Mouse (Mus musculus) spleen, adult 2 months (tissue): ENCODE data around the gene Lgmn. TPM values are rescaled to one million over a fixed set of nuclear protein-coding genes. Genes with fewer than 3 reads are reported as not detected.

Experiments used
- DNase-seq, 2 experiments: peaks; one replicate each; pipeline versions ENCODE4 v3.0.0 to v3.0.0-alpha.2; 2012 to 2021; ENCODE audit warnings: low spot score in 2 of 2, low read depth in 1 of 2
- H3K27ac ChIP-seq: fragments of 200-500 bp; 2 replicates; pipeline ENCODE4 v1.5.1; 2012; ENCODE audit warnings: low read length, inconsistent platforms; ENCODE audit not compliant: insufficient read depth
- H3K27me3 ChIP-seq: fragments of 200-500 bp; 2 replicates; pipeline ENCODE4 v1.6.1; 2012; ENCODE audit warnings: mild to moderate bottlenecking, moderate library complexity, low read length, inconsistent platforms; ENCODE audit not compliant: control insufficient read depth, insufficient read depth
- H3K36me3 ChIP-seq: fragments of 200-500 bp; 2 replicates; pipeline ENCODE4 v1.6.1; 2012; ENCODE audit warnings: mild to moderate bottlenecking, low read length, inconsistent platforms; ENCODE audit not compliant: control insufficient read depth, insufficient read depth
- H3K4me1 ChIP-seq: fragments of 200-500 bp; 2 replicates; pipeline ENCODE4 v1.6.1; 2011; ENCODE audit warnings: inconsistent platforms; ENCODE audit not compliant: control insufficient read depth, insufficient read depth, insufficient read length
- H3K4me3 ChIP-seq: fragments of 200-500 bp; 2 replicates; pipeline ENCODE4 v1.5.1; 2011; ENCODE audit warnings: mild to moderate bottlenecking, inconsistent platforms; ENCODE audit not compliant: insufficient read depth, insufficient read length; ENCODE audit errors: extremely low read depth
- CTCF ChIP-seq: fragments of 200-500 bp; IDR thresholded peaks from 2 replicates; pipeline ENCODE4 v1.5.1; 2011; ENCODE audit warnings: mild to moderate bottlenecking, inconsistent platforms; ENCODE audit not compliant: insufficient read depth, insufficient read length, insufficient replicate concordance; ENCODE audit errors: extremely low read depth
- POLR2A ChIP-seq: fragments of 200-500 bp; IDR thresholded peaks from 2 replicates; pipeline ENCODE4 v1.6.1; 2011; ENCODE audit warnings: low read depth, low read length, inconsistent platforms
- WGBS: fragments of 180-500 bp; shearing (Covaris S2); methylation state at CpG from one replicate; pipeline ENCODE4 v1.1.7; 2018; 5-methylcytosine and 5-hydroxymethylcytosine counted together
- polyA plus RNA-seq: library from polyadenylated mRNA; depleted of rRNA; stranded (reverse); fragments of >200 nt; gene quantifications from 2 replicates; pipeline ENCODE4 v1.2.3, GENCODE M21; 2012

Lgmn gene
- polyA plus RNA-seq, 1 experiment, result 111 TPM

DNA sequence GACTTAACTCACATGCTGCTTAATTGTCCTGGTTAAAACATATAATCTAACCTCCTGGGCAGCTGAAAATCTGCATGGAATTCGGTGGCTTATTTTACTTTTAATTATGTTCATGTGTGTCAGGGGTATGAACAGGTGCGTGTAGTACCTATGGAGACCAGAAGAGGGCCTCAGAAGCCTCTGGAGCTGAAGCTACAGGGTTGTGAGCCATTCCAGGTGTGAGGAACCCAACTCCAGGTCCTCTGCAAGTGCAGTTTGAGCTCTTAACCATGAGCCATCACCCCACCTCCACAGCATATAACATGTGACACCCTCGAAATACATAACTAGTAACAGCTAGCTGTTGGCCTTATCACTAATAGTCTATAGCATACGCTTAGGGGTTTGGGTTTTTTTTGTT lies 47.6 kb downstream of the Lgmn start:
- peak; percentile 61; the same call in 1 of the 2 replicates for TF ChIP-seq CTCF
- TF ChIP-seq POLR2A, result no peak
- Histone ChIP-seq H3K36me3 (peaks cover 50% of the 10 kb centered on the region), H3K4me1 (no peaks in the 10 kb centered on the region), H3K27me3 (no peaks in the 10 kb centered on the region), H3K27ac (no peak overlapping the region), H3K4me3 (no peak overlapping the region)
- peak; percentile 29 to 38 for DNase-seq
- WGBS, result 79% methylated on average over 4 of the region's 4 CpGs

DNA sequence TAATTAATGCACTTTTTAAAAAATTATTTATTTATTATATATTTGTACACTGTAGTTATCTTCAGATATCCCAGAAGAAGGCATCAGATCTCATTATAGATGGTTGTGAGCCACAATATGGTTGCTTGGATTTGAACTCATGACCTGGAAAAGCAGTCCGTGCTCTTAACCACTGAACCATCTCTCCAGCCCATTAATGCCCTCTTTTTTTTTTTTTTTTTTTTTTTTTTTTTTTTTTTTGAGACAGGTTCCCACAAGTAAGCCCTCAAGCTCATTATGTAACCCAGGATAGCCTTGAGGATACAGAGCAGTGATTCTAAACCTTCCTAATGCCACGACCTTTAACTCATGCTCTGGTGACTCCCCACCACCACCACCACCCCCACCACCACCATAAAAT lies 48.5 kb downstream of the Lgmn start:
- H3K27ac ChIP-seq, result no peak overlapping the region
- WGBS, result 82% methylated on average over 2 of the region's 2 CpGs
- H3K4me1 ChIP-seq, result no peaks in the 10 kb centered on the region
- DNase-seq, result no peak
- TF ChIP-seq POLR2A (no peak), CTCF (no peak)
- H3K4me3 ChIP-seq, result no peak overlapping the region
- H3K27me3 ChIP-seq, result no peaks in the 10 kb centered on the region
- H3K36me3 ChIP-seq, result peaks cover 49% of the 10 kb centered on the region

DNA sequence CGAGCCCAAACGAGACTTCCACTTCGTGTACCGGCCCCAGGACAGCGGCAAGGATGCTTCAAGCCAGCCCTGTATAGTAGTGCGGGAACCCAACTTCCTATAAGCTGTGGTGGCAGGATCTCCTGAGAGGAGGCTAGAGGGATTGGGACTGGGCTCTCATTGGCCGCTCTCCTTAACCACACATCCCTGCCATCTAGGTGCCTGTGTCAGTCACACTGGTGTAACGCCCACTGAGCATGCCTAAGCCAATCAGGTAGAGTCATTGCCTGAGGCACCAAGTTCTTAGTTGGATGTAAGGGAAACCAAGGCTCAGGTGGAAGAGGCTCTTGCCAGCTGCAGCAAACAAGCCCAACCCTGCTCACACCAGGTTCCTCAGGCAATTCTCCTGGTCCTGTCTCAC lies 49.6 kb downstream of the Lgmn start:
- H3K27ac ChIP-seq, result 0 out of 2 replicates have a peak overlapping the region, but pooled peaks have one; percentile 1
- H3K4me1 ChIP-seq, result no peaks in the 10 kb centered on the region
- DNase-seq, result no peak
- peaks cover 51% of the 10 kb centered on the region for H3K36me3 ChIP-seq
- TF ChIP-seq CTCF (no peak), POLR2A (no peak)
- no peak overlapping the region for H3K4me3 ChIP-seq
- no peaks in the 10 kb centered on the region for H3K27me3 ChIP-seq
- WGBS, result 89% methylated on average over 8 of the region's 8 CpGs

DNA sequence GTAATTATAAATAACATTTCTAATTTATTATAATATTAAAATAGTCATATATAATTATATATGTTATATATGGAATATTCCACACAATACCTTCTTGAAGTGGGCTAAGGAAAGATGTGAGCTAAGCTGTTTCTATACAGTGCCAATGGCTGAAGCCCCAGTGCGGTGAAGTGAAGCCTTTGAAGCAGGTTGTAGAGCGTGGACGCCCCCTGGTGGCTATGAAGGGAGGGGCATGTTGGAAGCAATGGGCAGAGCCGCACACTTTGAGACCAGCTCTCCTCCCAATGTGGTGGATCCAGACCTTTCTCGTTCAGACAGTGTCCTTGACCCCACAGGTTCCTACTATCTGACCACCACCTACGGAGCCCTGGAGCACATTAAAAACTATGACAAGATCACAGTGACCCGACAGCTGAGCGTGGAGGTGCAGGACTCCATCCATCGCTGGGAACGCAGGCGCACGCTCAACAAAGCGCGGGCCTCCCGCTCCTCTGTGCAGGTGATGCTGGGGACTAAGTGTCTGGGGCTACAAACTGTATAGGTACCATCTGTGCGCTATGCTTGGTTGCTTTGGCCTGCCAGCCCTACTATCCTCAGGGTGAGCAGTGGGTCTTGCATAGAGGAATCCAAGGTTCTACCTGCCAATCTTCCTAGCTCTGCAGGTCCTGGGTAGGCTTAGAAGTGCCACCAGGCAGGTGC lies 52.2 kb downstream of the Lgmn start:
- Histone ChIP-seq H3K36me3 (peaks cover 55% of the 10 kb centered on the region), H3K4me1 (peaks cover 10% of the 10 kb centered on the region; the same call in 1 of the 2 replicates), H3K27me3 (no peaks in the 10 kb centered on the region), H3K4me3 (no peak overlapping the region), H3K27ac (no peak overlapping the region)
- 70% methylated on average over 16 of the region's 16 CpGs for WGBS
- peak; percentile 67 to 80 for DNase-seq
- TF ChIP-seq POLR2A (no peak), CTCF (peak; percentile 96)

DNA sequence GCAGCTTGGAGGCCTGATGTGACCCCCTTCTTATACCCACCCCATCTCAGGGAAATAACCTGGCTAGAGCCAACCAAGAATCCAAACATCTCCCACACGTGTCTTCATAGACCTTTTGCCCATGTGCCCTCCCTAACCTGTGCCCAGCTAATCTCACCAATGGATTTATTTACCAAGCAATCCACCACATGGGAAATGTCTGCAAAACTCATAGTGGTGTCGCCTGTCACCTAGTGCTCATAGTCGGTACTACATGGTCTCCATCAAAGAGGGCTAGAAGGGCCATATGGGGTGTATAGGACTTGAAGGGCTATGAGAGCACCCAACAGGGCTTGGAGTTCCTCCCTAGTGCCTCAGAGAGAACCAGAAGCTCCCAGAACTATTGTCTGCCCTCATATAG lies 54.8 kb downstream of the Lgmn start:
- TF ChIP-seq CTCF, result peak; percentile 48; the same call in 1 of the 2 replicates
- no peak for TF ChIP-seq POLR2A
- Histone ChIP-seq H3K4me1 (peaks cover 19% of the 10 kb centered on the region; the same call in 1 of the 2 replicates), H3K36me3 (peaks cover 49% of the 10 kb centered on the region), H3K27me3 (no peaks in the 10 kb centered on the region), H3K27ac (no peak overlapping the region), H3K4me3 (no peak overlapping the region)
- WGBS, result 43% methylated on average over 3 of the region's 3 CpGs
- DNase-seq, result peak; percentile 36 to 55

DNA sequence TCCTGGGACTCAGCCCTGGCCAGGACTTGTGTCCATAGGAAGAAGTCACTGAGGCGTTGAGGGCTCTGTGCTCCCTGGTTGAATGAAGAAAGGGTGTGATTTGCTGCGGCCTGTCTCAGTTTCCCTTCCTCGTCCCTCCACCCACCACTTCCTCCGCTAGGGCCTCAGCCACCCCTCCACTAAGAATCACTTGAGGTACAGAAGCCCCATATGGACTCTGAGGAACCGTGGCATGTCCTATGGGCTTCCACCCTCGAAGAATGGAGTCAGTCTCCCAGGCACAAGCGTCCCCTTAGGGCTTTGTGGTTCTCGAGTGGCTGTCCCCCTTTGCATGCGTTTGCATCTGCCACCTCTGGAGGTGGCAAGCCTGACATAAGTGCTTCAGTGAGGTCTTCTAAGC lies 56.3 kb downstream of the Lgmn start:
- peaks cover 42% of the 10 kb centered on the region for H3K36me3 ChIP-seq
- H3K4me3 ChIP-seq, result no peak overlapping the region
- peak overlapping the region; percentile 65 for H3K27ac ChIP-seq
- WGBS, result 33% methylated on average over 9 of the region's 9 CpGs
- peaks cover 19% of the 10 kb centered on the region; the same call in 1 of the 2 replicates for H3K4me1 ChIP-seq
- DNase-seq, result peak; percentile 15 to 66
- TF ChIP-seq CTCF (no peak), POLR2A (no peak)
- no peaks in the 10 kb centered on the region for H3K27me3 ChIP-seq

DNA sequence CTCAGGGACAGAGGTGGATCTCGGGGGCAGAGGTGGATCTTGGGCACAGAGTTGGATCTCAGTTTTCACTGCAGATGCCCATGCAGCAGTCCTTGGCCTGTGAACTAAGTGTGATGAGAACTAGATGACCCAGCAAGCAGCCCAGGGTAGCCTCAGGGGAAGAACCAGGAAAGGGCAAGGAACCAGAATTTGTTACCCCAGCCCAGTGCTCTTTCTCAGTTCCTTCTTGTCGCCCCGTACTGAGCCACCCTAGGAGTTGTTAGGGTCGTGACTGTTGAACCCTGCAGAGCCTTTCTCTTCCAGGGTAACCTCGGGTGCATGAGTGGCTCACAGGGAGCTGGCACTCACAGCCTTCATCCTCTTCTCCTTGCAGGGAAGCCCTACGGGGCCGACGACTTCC lies 57.4 kb downstream of the Lgmn start:
- Histone ChIP-seq H3K36me3 (peaks cover 37% of the 10 kb centered on the region), H3K27ac (peak overlapping the region; percentile 65), H3K4me3 (no peak overlapping the region), H3K4me1 (peaks cover 19% of the 10 kb centered on the region; the same call in 1 of the 2 replicates), H3K27me3 (no peaks in the 10 kb centered on the region)
- TF ChIP-seq CTCF, result no peak
- TF ChIP-seq POLR2A, result no peak
- DNase-seq, result peak in 1 of 2 experiments; percentile 29
- 36% methylated on average over 8 of the region's 8 CpGs for WGBS
